Comparison of ENCODE assay signal across 8 mouse cellular contexts in genomic region chr2:94406083-94406957, GRCm38 (mm10). TPM values are rescaled to one million over a fixed set of nuclear protein-coding genes. Genes with fewer than 3 reads are reported as not detected.
DNase-seq lines count a peak whose midpoint lies in the region; ATAC-seq and TF ChIP-seq lines count a peak whose summit lies in the region.

Ttc17 (minus strand) TSS chr2:94406689.

- H3K36me3 ChIP-seq in hindbrain, embryonic 13.5 days: peaks cover 11% of the 10 kb centered on the region; the same call in 1 of the 2 replicates

- under 1% methylated on average over 67 of the region's 77 CpGs for WGBS in hindbrain, embryonic 13.5 days

- H3K27ac ChIP-seq in hindbrain, embryonic 13.5 days: peak within 1 kb of the TSS; percentile 94

- peak within 1 kb of the TSS; percentile 95 for H3K4me3 ChIP-seq in hindbrain, embryonic 13.5 days

- POLR2A ChIA-PET in Patski (lab: Charles Lee): interaction anchor here (1.0 to 1.4 kb wide), 3 partner anchors 9 to 31 kb away, joined by 3 to 7 read pairs (median 3); no protein-coding TSS in a partner anchor

- H3K4me1 ChIP-seq in hindbrain, embryonic 13.5 days (replicated peaks): peaks cover 38% of the 10 kb centered on the region

- no peaks in the 10 kb centered on the region for H3K27me3 ChIP-seq in Patski
- no peaks in the 10 kb centered on the region for H3K27me3 ChIP-seq in hindbrain, embryonic 13.5 days

- in situ Hi-C loops in Patski (cut with MboI; ENCODE audit: low pct_unique_long_range_greater_than_20kb): no loop called here

- CTCF ChIA-PET in Patski (lab: Charles Lee): interaction anchor here (1.1 to 1.8 kb wide), 4 partner anchors 10 to 32 kb away, joined by 3 to 5 read pairs (median 4); partner anchors contain the start of gene Api5

- H3K9ac ChIP-seq in hindbrain, embryonic 13.5 days: peak within 1 kb of the TSS; percentile 94

- peak; percentile 90 for ATAC-seq in Patski
- ATAC-seq in hindbrain, embryonic 13.5 days (ENCODE audit: low FRiP score): peak; percentile 95

- no peaks in the 10 kb centered on the region for H3K9me3 ChIP-seq in hindbrain, embryonic 13.5 days

- no peak for TF ChIP-seq CTCF in Patski (IDR thresholded peaks at IDR 0.05)

- DNase-seq in Patski (ENCODE audit: low read depth, low spot score): no peak
- DNase-seq in cerebellum, postnatal 14 days: peak; percentile 93
- peak; percentile 65 to 79 for DNase-seq in frontal cortex, postnatal 14 days (ENCODE audit: low spot score in 2 of 2)
- DNase-seq in layer of hippocampus, postnatal 25 days (ENCODE audit: extremely low spot score in 1 of 2, low spot score in 1 of 2): peak; percentile 79 to 84
- peak; percentile 91 for DNase-seq in lung, postnatal 25 days (ENCODE audit: low spot score)
- DNase-seq in retina, embryonic 14.5 days (ENCODE audit: low spot score): peak; percentile 91
- peak; percentile 92 for DNase-seq in thymus, postnatal 4 days

- peak within 1 kb of the TSS; percentile 74 for H3K4me2 ChIP-seq in hindbrain, embryonic 13.5 days

RNA-seq across cellular contexts. Expression of gene Ttc17, which starts in this region (rescaled TPM):
- polyA plus RNA-seq in Patski (2021): 30.1 TPM
- polyA plus RNA-seq in hindbrain, embryonic 13.5 days (2015; fragmentation: Nextera tagmentation; extraction: Ambion mirVana): 20.3 and 21.8 TPM in 2 replicates
- 10 to 100 TPM; 32.7 to 35.5 TPM for total RNA-seq in layer of hippocampus, postnatal 25 days (2021)
